Mouse (Mus musculus) hindbrain, embryonic 14.5 days (tissue): Measurements from ENCODE around the gene Olfr1008. TPM values are rescaled to one million over a fixed set of nuclear protein-coding genes. Genes with fewer than 3 reads are reported as not detected.
"Not testable (repeated sequence)": the region's sequence is repeated elsewhere in the genome, so short reads cannot be mapped to it uniquely, and the experiment has no call there.

Source experiments
- ATAC-seq: fragments of 200-750 bp; cut with Nextera tagmentation; 2 replicates; pipeline ENCODE4 v1.8.0; 2017; ENCODE audit warnings: moderate number of reproducible peaks, mild to moderate bottlenecking, moderate TSS enrichment, moderate library complexity; ENCODE audit not compliant: low FRiP score
- DNase-seq: peaks from one replicate; pipeline ENCODE4 v3.0.0-alpha.2; 2015; ENCODE audit warnings: low spot score
- H3K27ac ChIP-seq: fragments of 300-500 bp; sonication (generic); 2 replicates; pipeline ENCODE4 v1.5.1; 2014; ENCODE audit warnings: mild to moderate bottlenecking, moderate library complexity
- H3K27me3 ChIP-seq: fragments of 300-500 bp; sonication (generic); 2 replicates; pipeline ENCODE4 v1.6.1; 2014; ENCODE audit warnings: mild to moderate bottlenecking, low read length, mixed read lengths; ENCODE audit not compliant: control insufficient read depth, insufficient read depth
- H3K36me3 ChIP-seq: fragments of 300-500 bp; sonication (generic); replicated peaks from 2 replicates; pipeline ENCODE4 v1.6.1; 2014; ENCODE audit not compliant: control insufficient read depth, insufficient read depth
- H3K4me1 ChIP-seq: fragments of 300-500 bp; sonication (generic); replicated peaks from 2 replicates; pipeline ENCODE4 v1.6.1; 2014; ENCODE audit warnings: antibody characterized with exemption, low read length, mixed read lengths; ENCODE audit not compliant: control insufficient read depth, insufficient read depth
- H3K4me2 ChIP-seq: fragments of 300-500 bp; sonication (generic); replicated peaks from 2 replicates; pipeline ENCODE4 v1.6.1; 2014; ENCODE audit warnings: mild to moderate bottlenecking, moderate library complexity
- H3K4me3 ChIP-seq: fragments of 300-500 bp; sonication (generic); replicated peaks from 2 replicates; pipeline ENCODE4 v1.5.1; 2014; ENCODE audit warnings: mild to moderate bottlenecking, low read length
- H3K9ac ChIP-seq: fragments of 300-500 bp; sonication (generic); 2 replicates; pipeline ENCODE4 v1.6.1; 2014
- H3K9me3 ChIP-seq: fragments of 300-500 bp; sonication (generic); 2 replicates; pipeline ENCODE4 v1.6.1; 2016; ENCODE audit warnings: low read length; ENCODE audit not compliant: control insufficient read depth
- WGBS: fragments of 180-500 bp; shearing (Covaris S2); extraction: QIAGEN DNeasy Blood & Tissue Kit; methylation state at CpG from one replicate; pipeline ENCODE4 v1.1.7; 2014; 5-methylcytosine and 5-hydroxymethylcytosine counted together
- polyA plus RNA-seq: library from polyadenylated mRNA; unstranded; fragments of >200 nt; fragmentation: Nextera tagmentation; extraction: Ambion mirVana; gene quantifications from 2 replicates; pipeline ENCODE4 v1.2.1, GENCODE M21; 2014

The Olfr1008 gene
- not detected in 2 replicates for polyA plus RNA-seq

DNA sequence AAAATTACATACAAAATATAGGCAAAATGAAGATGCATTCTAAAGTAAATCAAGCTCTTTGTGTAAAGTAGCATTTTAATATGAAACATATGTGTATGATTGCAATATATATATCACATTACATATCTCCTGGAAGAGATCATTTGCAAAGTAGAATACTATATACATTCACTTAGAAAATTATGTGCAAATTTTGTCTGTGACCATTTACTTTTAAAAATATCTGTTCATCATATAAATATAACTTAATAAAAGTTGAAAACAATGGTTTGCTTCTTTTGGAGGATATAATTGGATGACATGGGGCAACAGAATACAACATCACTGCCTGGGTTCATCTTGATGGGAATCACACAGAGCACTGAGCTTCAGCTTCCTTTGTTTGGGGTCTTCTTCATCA is at the start of gene Olfr1008:
Olfr1008 (plus strand) TSS at position 301 of the 400 bp plus-strand sequence.
- H3K4me2 ChIP-seq: no peak within 1 kb of the TSS
- no peak within 1 kb of the TSS for H3K4me3 ChIP-seq
- no peak within 1 kb of the TSS for H3K9ac ChIP-seq
- no peaks in the 10 kb centered on the region for H3K9me3 ChIP-seq
- H3K27me3 ChIP-seq: no peaks in the 10 kb centered on the region
- H3K27ac ChIP-seq: no peak within 1 kb of the TSS
- no peaks in the 10 kb centered on the region for H3K4me1 ChIP-seq
- no peaks in the 10 kb centered on the region for H3K36me3 ChIP-seq
- ATAC-seq (no peak), DNase-seq (no peak)

DNA sequence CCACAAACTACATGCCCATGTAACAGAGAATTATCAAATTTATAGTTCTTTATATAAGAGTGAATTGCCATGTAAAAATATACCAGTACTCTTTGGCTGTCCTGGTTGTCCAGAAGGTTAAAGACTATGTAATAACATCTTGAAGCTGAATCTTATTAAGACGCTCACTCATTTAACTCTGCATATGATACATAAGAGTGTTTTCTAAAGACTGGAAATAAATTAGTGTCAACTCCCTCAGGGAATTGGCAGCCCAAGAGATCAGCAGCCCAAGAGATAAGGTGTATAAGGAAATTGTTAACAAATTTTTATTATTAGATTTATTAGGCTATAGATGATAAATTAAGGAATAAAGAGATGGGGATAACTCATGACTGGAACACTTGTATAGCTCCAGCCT is 38.6 kb upstream of the Olfr1008 start, which contains the start of gene Olfr1002:
Olfr1002 (minus strand) TSS at position 101 of the 400 bp plus-strand sequence.
- Histone ChIP-seq H3K4me2 (no peak within 1 kb of the TSS), H3K36me3 (no peaks in the 10 kb centered on the region), H3K9ac (no peak within 1 kb of the TSS), H3K9me3 (no peaks in the 10 kb centered on the region), H3K27me3 (no peaks in the 10 kb centered on the region), H3K4me1 (no peaks in the 10 kb centered on the region), H3K27ac (no peak within 1 kb of the TSS), H3K4me3 (no peak within 1 kb of the TSS)
- no peak for ATAC-seq
- DNase-seq: no peak
- WGBS: 98% methylated on average over 1 of the region's 1 CpGs

DNA sequence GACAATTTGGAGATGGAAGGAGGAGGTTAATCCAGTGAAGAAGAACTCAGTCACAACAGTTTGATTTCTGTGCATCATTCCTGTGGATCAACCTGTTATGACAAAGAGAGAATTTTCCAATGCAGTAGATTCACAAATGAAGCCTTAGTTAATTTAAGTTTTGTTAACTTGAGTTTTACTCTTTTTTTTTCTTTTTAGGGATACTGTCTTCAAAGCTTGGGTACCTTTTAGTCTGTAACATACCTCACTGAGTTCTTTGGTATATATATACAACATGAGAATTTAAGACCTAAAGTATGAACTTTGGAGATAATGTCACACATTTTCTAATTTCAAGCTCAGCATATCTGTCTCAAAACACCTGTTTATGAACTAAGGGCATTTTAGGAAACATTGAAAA is 24.9 kb upstream of the Olfr1008 start, which contains the start of gene Olfr154:
Olfr154 (minus strand) TSS at position 101 of the 400 bp plus-strand sequence.
- not testable (repeated sequence) for ATAC-seq

DNA sequence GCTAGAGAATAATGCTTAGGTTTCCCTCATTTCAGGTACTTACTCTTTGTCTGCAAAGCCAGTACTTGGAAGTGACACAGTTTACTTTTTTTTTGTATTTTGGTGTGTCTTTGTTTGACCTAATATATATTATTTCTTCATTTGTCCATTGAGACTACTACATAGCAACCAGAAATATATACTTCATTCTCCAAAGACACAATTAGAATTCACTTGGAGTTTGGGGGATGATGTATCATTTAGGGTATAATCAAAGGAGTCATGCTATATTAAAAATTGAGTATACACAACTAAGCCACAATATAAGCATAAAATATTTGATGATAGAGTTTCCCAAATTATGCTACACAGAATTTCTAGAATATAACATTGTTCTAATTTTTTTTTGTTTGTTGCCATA is 10.6 kb upstream of the Olfr1008 start, which contains the start of gene Olfr1006:
Olfr1006 (minus strand) TSS at position 101 of the 400 bp plus-strand sequence.
- no peaks in the 10 kb centered on the region for H3K27me3 ChIP-seq
- H3K9me3 ChIP-seq: no peaks in the 10 kb centered on the region
- H3K4me1 ChIP-seq: no peaks in the 10 kb centered on the region
- no peak within 1 kb of the TSS for H3K9ac ChIP-seq
- no peaks in the 10 kb centered on the region for H3K36me3 ChIP-seq
- no peak within 1 kb of the TSS for H3K27ac ChIP-seq
- H3K4me3 ChIP-seq: no peak within 1 kb of the TSS
- no peak within 1 kb of the TSS for H3K4me2 ChIP-seq
- ATAC-seq (no peak), DNase-seq (no peak)

More for the DNA sequence above, 24.9 kb upstream of the Olfr1008 start, which contains the start of gene Olfr154:
- H3K4me1 ChIP-seq, H3K4me2 ChIP-seq, H3K9ac ChIP-seq, H3K4me3 ChIP-seq, H3K27ac ChIP-seq, H3K27me3 ChIP-seq, H3K9me3 ChIP-seq, H3K36me3 ChIP-seq, DNase-seq: not testable (repeated sequence)

DNA sequence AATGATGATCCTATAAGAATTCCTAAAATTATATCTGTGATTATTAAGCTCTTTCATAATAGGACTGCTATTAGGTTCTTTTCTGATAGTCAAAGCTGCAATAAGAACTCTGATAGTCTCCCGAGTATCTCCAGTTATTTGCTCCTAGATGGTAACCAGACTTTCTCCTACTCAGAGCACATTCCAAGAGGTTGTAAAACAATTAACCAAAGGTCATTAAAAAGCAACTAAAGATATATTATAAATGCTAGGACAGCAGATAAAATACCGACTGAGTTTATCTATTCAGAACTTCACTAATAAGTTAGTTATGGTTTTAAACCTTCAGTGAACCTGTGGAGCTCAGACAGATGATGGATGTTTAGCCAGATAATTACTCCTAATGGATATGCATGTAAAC is 21.4 kb downstream of the Olfr1008 start:
- not testable (repeated sequence) for DNase-seq, H3K27me3 ChIP-seq, ATAC-seq, H3K9me3 ChIP-seq, H3K4me2 ChIP-seq, H3K27ac ChIP-seq, H3K4me1 ChIP-seq, H3K9ac ChIP-seq, H3K4me3 ChIP-seq, H3K36me3 ChIP-seq
- 78% methylated on average over 2 of the region's 2 CpGs for WGBS

DNA sequence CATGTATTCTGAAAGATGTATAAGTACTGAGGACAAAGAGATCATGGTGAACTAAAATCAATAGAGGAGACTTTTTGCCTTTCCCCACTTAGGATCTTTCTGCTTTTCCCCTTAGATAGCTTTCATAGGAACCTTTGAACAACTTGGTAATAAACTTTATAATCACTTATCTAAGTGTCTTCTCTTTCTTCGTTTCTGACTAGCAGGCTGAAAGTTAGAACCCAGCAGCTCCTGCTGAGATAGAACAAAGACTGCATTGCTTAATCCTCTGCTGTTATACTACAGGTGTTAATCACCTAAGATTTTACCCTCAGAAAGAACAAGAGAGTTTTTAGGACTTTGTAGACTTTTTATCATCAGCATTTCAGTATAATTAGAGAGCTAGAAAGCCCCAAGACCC is 21.9 kb downstream of the Olfr1008 start:
- 47% methylated on average over 1 of the region's 1 CpGs for WGBS
- H3K27ac ChIP-seq: no peak overlapping the region
- no peak for DNase-seq
- no peaks in the 10 kb centered on the region for H3K36me3 ChIP-seq
- H3K27me3 ChIP-seq: no peaks in the 10 kb centered on the region
- H3K4me3 ChIP-seq: no peak overlapping the region
- H3K9ac ChIP-seq: no peak overlapping the region
- H3K9me3 ChIP-seq: no peaks in the 10 kb centered on the region
- ATAC-seq: no peak
- H3K4me2 ChIP-seq: no peak overlapping the region
- H3K4me1 ChIP-seq: no peaks in the 10 kb centered on the region

DNA sequence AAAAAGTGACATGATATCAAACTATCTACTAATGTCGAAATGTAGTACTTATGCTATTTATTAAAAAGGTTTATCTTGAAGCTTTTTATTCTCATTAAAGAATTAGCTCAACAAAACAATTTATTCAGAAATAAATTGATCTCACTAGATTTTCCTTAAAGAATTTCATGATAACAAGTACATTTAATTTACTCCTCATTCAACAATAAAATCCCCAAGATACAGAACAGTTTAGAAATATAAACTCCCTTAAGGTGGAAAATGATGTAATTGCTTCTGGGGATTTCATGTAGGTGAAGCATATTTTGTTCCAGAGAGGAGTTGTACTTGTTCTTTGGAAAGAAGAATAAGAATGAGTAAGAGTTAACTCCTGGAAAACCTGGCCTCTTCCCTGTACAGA is 25.9 kb downstream of the Olfr1008 start, which contains the start of gene Olfr1009:
Olfr1009 (plus strand) TSS at position 301 of the 400 bp plus-strand sequence.
- H3K27ac ChIP-seq: no peak within 1 kb of the TSS
- no peaks in the 10 kb centered on the region for H3K27me3 ChIP-seq
- H3K4me1 ChIP-seq: no peaks in the 10 kb centered on the region
- no peak within 1 kb of the TSS for H3K4me2 ChIP-seq
- H3K9me3 ChIP-seq: peaks cover 8% of the 10 kb centered on the region; the same call in 1 of the 2 replicates
- no peak within 1 kb of the TSS for H3K4me3 ChIP-seq
- DNase-seq (no peak), ATAC-seq (no peak)
- WGBS: 93% methylated on average over 1 of the region's 1 CpGs
- H3K36me3 ChIP-seq: no peaks in the 10 kb centered on the region
- H3K9ac ChIP-seq: no peak within 1 kb of the TSS

DNA sequence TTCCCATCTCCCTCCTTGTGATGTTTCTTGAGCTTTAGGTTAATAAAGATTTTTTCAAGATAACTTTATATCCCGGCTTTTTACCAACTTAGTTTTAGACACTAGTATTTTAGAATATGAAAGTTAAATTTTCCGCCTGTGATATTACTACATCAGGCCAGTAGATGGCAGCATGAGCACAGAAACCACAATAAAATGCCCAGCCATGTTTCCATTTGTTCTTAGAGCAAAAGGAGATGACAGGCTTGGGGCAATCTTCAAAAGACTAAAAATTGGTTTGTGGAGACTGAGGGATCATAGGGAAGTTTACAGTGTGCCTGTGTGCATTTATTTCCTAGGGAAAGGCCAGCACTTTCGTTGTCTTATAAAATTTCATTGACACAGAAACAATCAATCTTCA is 36.6 kb downstream of the Olfr1008 start:
- no peaks in the 10 kb centered on the region for H3K4me1 ChIP-seq
- peak; percentile 80 for DNase-seq
- 13% methylated on average over 3 of the region's 3 CpGs for WGBS

More for the DNA sequence above, 36.6 kb downstream of the Olfr1008 start:
- no peak overlapping the region for H3K27ac ChIP-seq
- no peak overlapping the region for H3K9ac ChIP-seq
- no peak overlapping the region for H3K4me3 ChIP-seq
- 0 out of 2 replicates have a peak, but pooled peaks have one; percentile 64 for ATAC-seq
- no peaks in the 10 kb centered on the region for H3K27me3 ChIP-seq
- no peak overlapping the region for H3K4me2 ChIP-seq
- H3K9me3 ChIP-seq: no peaks in the 10 kb centered on the region
- no peaks in the 10 kb centered on the region for H3K36me3 ChIP-seq
